Mouse (Mus musculus) small intestine, adult 2 months (tissue): ENCODE data around the gene Usp25. TPM values are rescaled to one million over a fixed set of nuclear protein-coding genes. Genes with fewer than 3 reads are reported as not detected.
A peak's percentile ranks its signal among the peaks of the same experiment; 100 is the strongest.

Experiments
- H3K27ac ChIP-seq: fragments of 200-500 bp; 2 replicates; pipeline ENCODE4 v1.5.1; 2012; ENCODE audit warnings: low read depth, low read length, control low read depth, inconsistent platforms; ENCODE audit not compliant: insufficient read depth
- H3K27me3 ChIP-seq: fragments of 200-500 bp; 2 replicates; pipeline ENCODE4 v1.6.1; 2012; ENCODE audit warnings: mild to moderate bottlenecking, moderate library complexity, low read length, inconsistent platforms; ENCODE audit not compliant: control insufficient read depth, insufficient read depth
- H3K36me3 ChIP-seq: fragments of 200-500 bp; 2 replicates; pipeline ENCODE4 v1.6.1; 2012; ENCODE audit warnings: mild to moderate bottlenecking, low read length, control low read depth, inconsistent platforms; ENCODE audit not compliant: control insufficient read depth, insufficient read depth
- H3K4me1 ChIP-seq: fragments of 200-500 bp; 2 replicates; pipeline ENCODE4 v1.6.1; 2012; ENCODE audit warnings: low read length, inconsistent platforms, mixed read lengths; ENCODE audit not compliant: control insufficient read depth, insufficient read depth, insufficient read length
- H3K4me3 ChIP-seq: fragments of 200-500 bp; 2 replicates; pipeline ENCODE4 v1.5.1; 2012; ENCODE audit warnings: low read depth, mild to moderate bottlenecking, control low read depth, inconsistent platforms, low read length, moderate library complexity
- CTCF ChIP-seq: fragments of 200-500 bp; IDR thresholded peaks from 2 replicates; pipeline ENCODE4 v1.5.1; 2012; ENCODE audit warnings: low read depth, mild to moderate bottlenecking, control low read depth, inconsistent platforms, low read length, moderate library complexity, mixed read lengths; ENCODE audit not compliant: insufficient replicate concordance, insufficient read length; ENCODE audit errors: extremely low read depth
- POLR2A ChIP-seq: fragments of 200-500 bp; IDR thresholded peaks from 2 replicates; pipeline ENCODE4 v1.6.1; 2012; ENCODE audit warnings: low read depth, mild to moderate bottlenecking, control low read depth, inconsistent platforms, low read length, moderate library complexity
- whole genome bisulfite sequencing: fragments of 180-500 bp; shearing (Covaris S2); methylation state at CpG from one replicate; pipeline ENCODE4 v1.1.7; 2018; 5-methylcytosine and 5-hydroxymethylcytosine counted together
- polyA plus RNA-seq: library from polyadenylated mRNA; depleted of rRNA; stranded (reverse); fragments of >200 nt; gene quantifications from 2 replicates; pipeline ENCODE4 v1.2.3, GENCODE M21; 2012

Usp25 gene
- polyA plus RNA-seq, 1 experiment: 53.9 TPM

GRCm38 (mm10) chr16:77026099-77026498, 12.6 kb downstream of the Usp25 start:
- WGBS: 91% methylated on average over 4 of the region's 4 CpGs

GRCm38 (mm10) chr16:77026933-77027332, 13.4 kb downstream of the Usp25 start:
- no peaks in the 10 kb centered on the region for H3K27me3 ChIP-seq
- H3K27ac ChIP-seq: no peak overlapping the region
- no peak for TF ChIP-seq POLR2A
- TF ChIP-seq CTCF: no peak
- no peak overlapping the region for H3K4me3 ChIP-seq
- peaks cover 9% of the 10 kb centered on the region; the same call in 1 of the 2 replicates for H3K4me1 ChIP-seq
- 86% methylated on average over 6 of the region's 6 CpGs for WGBS
- 0 out of 2 replicates have a peak, but pooled peaks cover 4% of the 10 kb centered on the region for H3K36me3 ChIP-seq

More at GRCm38 (mm10) chr16:77026099-77026498, 12.6 kb downstream of the Usp25 start:
- H3K4me1 ChIP-seq: peaks cover 9% of the 10 kb centered on the region; the same call in 1 of the 2 replicates
- no peaks in the 10 kb centered on the region for H3K27me3 ChIP-seq
- no peak overlapping the region for H3K4me3 ChIP-seq
- H3K27ac ChIP-seq: no peak overlapping the region
- no peak for TF ChIP-seq CTCF
- TF ChIP-seq POLR2A: no peak
- 0 out of 2 replicates have a peak, but pooled peaks cover 4% of the 10 kb centered on the region for H3K36me3 ChIP-seq

GRCm38 (mm10) chr16:77027976-77028686, 14.6 kb downstream of the Usp25 start:
- peak overlapping the region; percentile 18; the same call in 1 of the 2 replicates for H3K4me3 ChIP-seq
- peaks cover 4% of the 10 kb centered on the region; the same call in 1 of the 2 replicates for H3K36me3 ChIP-seq
- H3K27ac ChIP-seq: no peak overlapping the region
- 68% methylated on average over 14 of the region's 14 CpGs for WGBS
- TF ChIP-seq CTCF (no peak), POLR2A (no peak)
- H3K4me1 ChIP-seq: peaks cover 9% of the 10 kb centered on the region; the same call in 1 of the 2 replicates
- H3K27me3 ChIP-seq: no peaks in the 10 kb centered on the region

GRCm38 (mm10) chr16:77028687-77029417, 15.3 kb downstream of the Usp25 start:
- WGBS: 61% methylated on average over 10 of the region's 10 CpGs
- Histone ChIP-seq H3K27ac (no peak overlapping the region), H3K4me1 (peaks cover 9% of the 10 kb centered on the region; the same call in 1 of the 2 replicates), H3K27me3 (no peaks in the 10 kb centered on the region), H3K4me3 (peak overlapping the region; percentile 18; the same call in 1 of the 2 replicates), H3K36me3 (peaks cover 5% of the 10 kb centered on the region)
- TF ChIP-seq CTCF (no peak), POLR2A (0 out of 2 replicates have a peak, but pooled peaks have one; percentile 16)

- no peak for TF ChIP-seq POLR2A
- TF ChIP-seq CTCF: no peak
- H3K27me3 ChIP-seq: no peaks in the 10 kb centered on the region
- H3K4me3 ChIP-seq: no peak overlapping the region
- peaks cover 7% of the 10 kb centered on the region for H3K36me3 ChIP-seq
- 88% methylated on average over 2 of the region's 2 CpGs for WGBS
- no peak overlapping the region for H3K27ac ChIP-seq
- peaks cover 9% of the 10 kb centered on the region; the same call in 1 of the 2 replicates for H3K4me1 ChIP-seq
These were observed 16.9 kb downstream of the Usp25 start for GRCm38 (mm10) chr16:77030435-77030834.

GRCm38 (mm10) chr16:77034329-77034728, 20.8 kb downstream of the Usp25 start:
- Histone ChIP-seq H3K4me1 (0 out of 2 replicates have a peak, but pooled peaks cover 3% of the 10 kb centered on the region), H3K27ac (no peak overlapping the region), H3K36me3 (peaks cover 18% of the 10 kb centered on the region), H3K4me3 (no peak overlapping the region), H3K27me3 (no peaks in the 10 kb centered on the region)
- 87% methylated on average over 5 of the region's 5 CpGs for WGBS
- TF ChIP-seq CTCF (no peak), POLR2A (no peak)

- WGBS: 81% methylated on average over 8 of the region's 8 CpGs
- 0 out of 2 replicates have a peak, but pooled peaks cover 3% of the 10 kb centered on the region for H3K4me1 ChIP-seq
- H3K4me3 ChIP-seq: no peak overlapping the region
- H3K27me3 ChIP-seq: no peaks in the 10 kb centered on the region
- peaks cover 18% of the 10 kb centered on the region for H3K36me3 ChIP-seq
- no peak overlapping the region for H3K27ac ChIP-seq
- TF ChIP-seq CTCF (no peak), POLR2A (no peak)
These were observed 21.2 kb downstream of the Usp25 start for GRCm38 (mm10) chr16:77034751-77035150.
